Mouse (Mus musculus) neural tube, embryonic 11.5 days (tissue): ENCODE data around the gene Pcp4l1. TPM values are rescaled to one million over a fixed set of nuclear protein-coding genes. Genes with fewer than 3 reads are reported as not detected.

Source experiments
- ATAC-seq: fragments of 200-750 bp; cut with Nextera tagmentation; 2 replicates; pipeline ENCODE4 v1.8.0; 2017; ENCODE audit warnings: moderate number of reproducible peaks, mild to moderate bottlenecking, moderate TSS enrichment, moderate library complexity; ENCODE audit not compliant: insufficient read depth, low FRiP score, low TSS enrichment
- DNase-seq: peaks from one replicate; pipeline ENCODE4 v3.0.0-alpha.2; 2015; ENCODE audit warnings: low spot score
- H3K27ac ChIP-seq: fragments of 300-500 bp; sonication (generic); 2 replicates; pipeline ENCODE4 v1.5.1; 2014; ENCODE audit warnings: low read depth, mild to moderate bottlenecking, low read length
- H3K27me3 ChIP-seq: fragments of 300-500 bp; sonication (generic); 2 replicates; pipeline ENCODE4 v1.6.1; 2014; ENCODE audit warnings: mild to moderate bottlenecking, low read length, mixed read lengths; ENCODE audit not compliant: control insufficient read depth, insufficient read depth
- H3K36me3 ChIP-seq: fragments of 300-500 bp; sonication (generic); 2 replicates; pipeline ENCODE4 v1.6.1; 2014; ENCODE audit warnings: mild to moderate bottlenecking, low read length, moderate library complexity, mixed read lengths; ENCODE audit not compliant: control insufficient read depth, insufficient read depth
- H3K4me1 ChIP-seq: fragments of 300-500 bp; sonication (generic); 2 replicates; pipeline ENCODE4 v1.6.1; 2014; ENCODE audit warnings: low read length, mixed read lengths; ENCODE audit not compliant: control insufficient read depth, insufficient read depth
- H3K4me2 ChIP-seq: fragments of 300-500 bp; sonication (generic); 2 replicates; pipeline ENCODE4 v1.6.1; 2014; ENCODE audit warnings: low read depth, mild to moderate bottlenecking, moderate library complexity
- H3K4me3 ChIP-seq: fragments of 300-500 bp; sonication (generic); 2 replicates; pipeline ENCODE4 v1.5.1; 2014; ENCODE audit warnings: low read depth, low read length
- H3K9ac ChIP-seq: fragments of 300-500 bp; sonication (generic); 2 replicates; pipeline ENCODE4 v1.6.1; 2014; ENCODE audit warnings: mild to moderate bottlenecking, low read length
- H3K9me3 ChIP-seq: fragments of 300-500 bp; sonication (generic); 2 replicates; pipeline ENCODE4 v1.6.1; 2016; ENCODE audit warnings: low read length; ENCODE audit not compliant: control insufficient read depth
- WGBS: fragments of 180-500 bp; shearing (Covaris S2); extraction: QIAGEN DNeasy Blood & Tissue Kit; methylation state at CpG from one replicate; pipeline ENCODE4 v1.1.7; 2014; 5-methylcytosine and 5-hydroxymethylcytosine counted together
- polyA plus RNA-seq: library from polyadenylated mRNA; unstranded; fragments of >200 nt; fragmentation: Nextera tagmentation; extraction: Ambion mirVana; gene quantifications from 2 replicates; pipeline ENCODE4 v1.2.1, GENCODE M21; 2014

Gene Pcp4l1
- polyA plus RNA-seq, 1 experiment from 2014 or later: 3.8 TPM

GRCm38 (mm10) chr1:171212854-171213253 lies 16.8 kb upstream of the Pcp4l1 start:
- Histone ChIP-seq H3K27ac (no peak overlapping the region), H3K4me3 (no peak overlapping the region), H3K4me2 (no peak overlapping the region), H3K4me1 (no peaks in the 10 kb centered on the region), H3K9ac (no peak overlapping the region), H3K27me3 (no peaks in the 10 kb centered on the region), H3K36me3 (no peaks in the 10 kb centered on the region), H3K9me3 (no peaks in the 10 kb centered on the region)
- 72% methylated on average over 3 of the region's 3 CpGs for WGBS
- ATAC-seq: no peak
- no peak for DNase-seq

GRCm38 (mm10) chr1:171209409-171209808 lies 13.3 kb upstream of the Pcp4l1 start:
- Histone ChIP-seq H3K27ac (no peak overlapping the region), H3K4me1 (no peaks in the 10 kb centered on the region), H3K36me3 (no peaks in the 10 kb centered on the region), H3K9ac (no peak overlapping the region), H3K4me2 (no peak overlapping the region), H3K27me3 (no peaks in the 10 kb centered on the region), H3K9me3 (no peaks in the 10 kb centered on the region), H3K4me3 (no peak overlapping the region)
- ATAC-seq: no peak
- WGBS: 32% methylated on average over 4 of the region's 4 CpGs
- DNase-seq: no peak

DNA sequence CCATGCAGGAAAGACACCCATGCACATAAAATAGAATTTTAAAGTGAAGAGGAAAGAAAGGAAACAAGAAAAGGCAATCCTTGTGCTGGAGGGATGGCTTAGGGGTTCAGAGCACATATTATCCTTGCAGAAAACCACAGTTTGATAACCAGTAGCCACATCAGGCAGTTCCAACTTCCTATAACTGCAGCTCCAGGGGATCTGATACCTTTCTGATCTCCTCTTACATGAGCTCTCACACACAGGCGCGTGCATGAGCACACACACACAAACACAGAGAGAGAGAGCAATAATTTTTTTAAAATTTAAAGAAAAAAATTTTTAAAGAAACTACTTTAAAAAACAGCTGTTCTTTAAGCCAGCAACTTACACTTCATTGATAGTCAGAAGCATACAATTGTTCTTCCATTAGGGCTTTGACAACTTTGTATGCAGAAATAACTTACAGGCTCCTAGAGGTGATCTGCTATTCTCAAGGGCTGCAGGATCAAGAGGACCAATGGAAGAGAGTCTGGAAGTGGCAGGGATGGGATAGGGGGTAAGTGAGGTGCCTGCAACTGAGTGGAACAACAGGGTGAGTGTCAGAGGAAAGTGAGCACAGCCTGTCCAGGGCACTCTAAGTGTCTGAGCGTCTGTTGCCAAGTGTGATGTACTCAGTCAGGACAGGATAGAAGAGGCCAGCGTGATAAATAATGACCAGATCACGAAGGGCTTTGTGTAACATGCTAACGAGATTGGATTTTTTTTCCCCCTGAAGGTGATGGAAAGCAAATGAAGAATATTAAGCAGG lies 9.8 kb upstream of the Pcp4l1 start:
- Histone ChIP-seq H3K36me3 (no peaks in the 10 kb centered on the region), H3K4me3 (no peak overlapping the region), H3K27ac (no peak overlapping the region), H3K4me1 (no peaks in the 10 kb centered on the region), H3K9ac (no peak overlapping the region), H3K9me3 (no peaks in the 10 kb centered on the region), H3K27me3 (no peaks in the 10 kb centered on the region), H3K4me2 (no peak overlapping the region)
- ATAC-seq (no peak), DNase-seq (no peak)
- 69% methylated on average over 6 of the region's 6 CpGs for WGBS

- WGBS: 70% methylated on average over 7 of the region's 7 CpGs
- H3K9me3 ChIP-seq: no peaks in the 10 kb centered on the region
- H3K4me3 ChIP-seq: no peak overlapping the region
- H3K36me3 ChIP-seq: no peaks in the 10 kb centered on the region
- no peak overlapping the region for H3K9ac ChIP-seq
- DNase-seq (no peak), ATAC-seq (no peak)
- H3K4me2 ChIP-seq: no peak overlapping the region
- H3K27me3 ChIP-seq: no peaks in the 10 kb centered on the region
- H3K27ac ChIP-seq: no peak overlapping the region
- no peaks in the 10 kb centered on the region for H3K4me1 ChIP-seq
Observed at GRCm38 (mm10) chr1:171204249-171204644, 8.2 kb upstream of the Pcp4l1 start.

DNA sequence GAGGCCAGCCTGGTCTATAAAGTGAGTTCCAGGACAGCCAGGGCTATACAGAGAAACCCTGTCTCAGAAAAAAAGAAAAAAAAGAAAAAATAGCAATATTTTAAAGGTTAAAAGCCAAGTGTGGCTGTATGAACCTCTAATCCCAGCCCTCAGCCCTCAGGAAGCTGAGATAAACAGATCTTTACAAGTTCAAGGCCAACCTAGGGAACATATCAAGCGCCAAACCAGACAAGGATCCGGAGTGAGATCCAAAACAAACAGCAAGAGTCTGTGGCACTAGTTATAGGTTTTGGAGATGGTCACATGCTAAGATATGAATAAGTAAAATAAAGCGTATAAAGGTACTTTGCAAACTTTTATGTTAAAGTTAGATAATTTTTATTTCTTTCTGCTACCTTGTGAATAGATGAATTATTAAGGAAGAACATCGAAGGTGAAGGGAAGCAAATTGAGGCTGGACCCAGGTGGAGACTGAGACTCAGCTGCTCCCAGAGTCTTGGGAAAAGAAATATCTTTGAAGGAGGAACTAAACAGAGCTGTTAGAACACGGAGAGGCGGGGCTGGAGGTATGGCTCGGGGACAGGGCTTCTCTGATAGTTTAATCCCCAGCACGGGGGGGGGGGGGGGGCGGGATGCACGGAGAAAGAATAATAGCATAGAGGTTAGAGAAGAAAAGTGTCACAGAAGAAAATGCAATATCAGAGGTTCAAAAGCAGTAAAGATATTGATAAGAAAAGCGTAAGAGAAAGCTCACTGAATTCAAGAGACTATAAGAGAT lies 7.6 kb upstream of the Pcp4l1 start:
- Histone ChIP-seq H3K27ac (no peak overlapping the region), H3K4me1 (no peaks in the 10 kb centered on the region), H3K9me3 (no peaks in the 10 kb centered on the region), H3K9ac (no peak overlapping the region), H3K27me3 (no peaks in the 10 kb centered on the region), H3K4me2 (no peak overlapping the region), H3K36me3 (no peaks in the 10 kb centered on the region), H3K4me3 (no peak overlapping the region)
- WGBS: 70% methylated on average over 9 of the region's 11 CpGs
- ATAC-seq (no peak), DNase-seq (no peak)

DNA sequence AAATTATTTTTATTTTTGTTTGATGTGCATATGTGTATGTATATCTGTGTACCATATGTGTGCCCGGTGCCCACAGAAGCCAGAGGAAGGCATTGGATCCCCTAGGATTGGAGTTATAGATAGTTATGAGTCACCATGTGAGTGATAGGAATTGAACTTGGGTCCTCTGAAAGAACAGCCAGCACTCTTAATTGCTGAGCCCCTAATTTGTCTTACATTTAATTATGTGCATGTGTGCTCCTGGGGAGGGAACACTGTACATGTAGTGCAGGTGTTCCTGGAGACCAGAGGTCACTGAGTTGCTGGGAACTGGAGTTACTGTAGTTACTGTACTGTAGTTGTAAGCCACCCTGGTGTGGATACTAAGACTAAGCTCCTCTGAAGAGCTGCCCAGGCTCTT lies 4.7 kb upstream of the Pcp4l1 start:
- ATAC-seq (no peak), DNase-seq (no peak)
- Histone ChIP-seq H3K4me3 (no peak overlapping the region), H3K9me3 (no peaks in the 10 kb centered on the region), H3K4me1 (no peaks in the 10 kb centered on the region; the same call in 1 of the 2 replicates), H3K36me3 (no peaks in the 10 kb centered on the region), H3K9ac (no peak overlapping the region), H3K4me2 (no peak overlapping the region), H3K27me3 (peaks cover 11% of the 10 kb centered on the region), H3K27ac (no peak overlapping the region)
- 98% methylated on average over 1 of the region's 1 CpGs for WGBS

GRCm38 (mm10) chr1:171199532-171199931 lies 3.5 kb upstream of the Pcp4l1 start:
- H3K27ac ChIP-seq: no peak overlapping the region
- H3K27me3 ChIP-seq: peaks cover 21% of the 10 kb centered on the region
- no peak overlapping the region for H3K9ac ChIP-seq
- no peaks in the 10 kb centered on the region for H3K9me3 ChIP-seq
- no peaks in the 10 kb centered on the region for H3K36me3 ChIP-seq
- WGBS: 45% methylated on average over 1 of the region's 1 CpGs
- ATAC-seq (no peak), DNase-seq (no peak)
- H3K4me2 ChIP-seq: no peak overlapping the region
- H3K4me3 ChIP-seq: no peak overlapping the region
- no peaks in the 10 kb centered on the region; the same call in 1 of the 2 replicates for H3K4me1 ChIP-seq

DNA sequence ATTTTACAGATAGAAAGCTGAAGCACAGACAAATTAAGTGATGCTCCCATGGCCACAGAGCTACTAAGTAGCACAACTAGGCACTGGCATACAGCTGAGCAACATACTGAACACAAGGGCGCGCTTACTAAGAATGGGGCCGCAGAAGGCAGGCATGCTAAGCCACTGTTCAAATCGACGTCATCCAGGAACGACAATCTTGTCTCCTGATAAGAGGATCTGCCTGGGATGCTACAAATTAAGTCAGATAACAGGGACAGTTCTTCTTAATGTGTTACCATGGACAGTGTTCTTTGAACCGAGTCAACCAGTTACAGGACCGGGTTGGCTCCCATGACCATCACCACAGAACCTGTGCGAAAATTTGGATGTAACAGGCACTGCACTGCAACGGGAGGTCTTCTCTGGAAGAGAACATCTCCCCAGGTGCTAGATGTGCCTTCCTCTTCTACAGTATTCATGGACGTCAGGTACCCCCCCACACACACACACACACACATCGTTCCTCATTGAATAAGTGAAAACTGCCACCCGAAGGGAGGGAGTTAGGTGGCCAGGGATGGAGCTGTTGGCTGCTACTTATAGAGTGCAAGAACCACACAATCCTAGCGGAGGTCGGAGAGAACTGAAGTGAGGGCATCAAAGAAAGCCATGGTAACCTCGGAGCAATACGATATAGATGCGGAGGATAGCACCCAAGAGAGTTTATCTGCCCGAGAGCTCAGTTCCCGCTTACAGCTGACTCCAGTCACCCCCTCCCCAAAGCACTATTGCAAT lies 834 bp downstream of the Pcp4l1 start:
- Histone ChIP-seq H3K36me3 (no peaks in the 10 kb centered on the region), H3K4me1 (peaks cover 9% of the 10 kb centered on the region), H3K4me3 (peak overlapping the region; percentile 51), H3K4me2 (peak overlapping the region; percentile 96), H3K9ac (no peak overlapping the region; the same call in 1 of the 2 replicates), H3K9me3 (no peaks in the 10 kb centered on the region), H3K27ac (no peak overlapping the region), H3K27me3 (peaks cover 33% of the 10 kb centered on the region)
- DNase-seq (peak; percentile 30), ATAC-seq (no peak)
- WGBS: 5% methylated on average over 20 of the region's 20 CpGs
